Mouse (Mus musculus): ENCODE data around the gene Enkur. TPM values are rescaled to one million over a fixed set of nuclear protein-coding genes. Genes with fewer than 3 reads are reported as not detected.

The Enkur gene
- total and polyA plus RNA-seq, 3 experiments = 0.22 TPM; not detected in 2

DNA sequence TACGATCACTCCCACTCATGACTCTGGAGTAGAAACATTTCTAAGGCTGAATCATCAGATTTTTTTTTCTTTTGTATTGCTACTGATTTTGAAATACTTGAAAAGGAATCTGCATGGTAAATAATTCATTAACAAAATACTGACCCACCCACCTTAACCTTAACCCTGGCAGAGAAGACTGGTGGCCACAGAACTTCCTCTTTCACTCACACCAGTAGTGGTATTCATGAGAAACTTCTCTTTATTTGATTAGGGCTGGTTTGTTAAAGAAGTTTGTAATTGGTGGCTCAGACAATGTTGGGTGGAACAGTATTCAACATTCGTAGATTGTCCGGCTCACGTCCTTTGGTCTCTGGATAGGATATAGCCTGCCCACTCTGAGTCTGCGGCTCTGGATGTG, 26.0 kb downstream of the Enkur start:
- Histone ChIP-seq H3K4me3 (ENCODE audit: low read depth, low read length) (no peak overlapping the region), H3K27me3 (ENCODE audit: insufficient read depth, low read length) (peaks cover 14% of the 10 kb centered on the region), H3K36me3 (replicated peaks) (no peaks in the 10 kb centered on the region), H3K9me3 (replicated peaks) (no peaks in the 10 kb centered on the region), H3K4me1 (ENCODE audit: insufficient read depth, low read depth, low read length) (no peaks in the 10 kb centered on the region)
- ATAC-seq (ENCODE audit: extremely low read depth, insufficient number of reproducible peaks, low FRiP score, poor library complexity, severe bottlenecking) = no peak
- TF ChIP-seq TAL1 (conservative IDR thresholded peaks at IDR 0.05; ENCODE audit: low read depth, low read length) (no peak), GATA1 (IDR thresholded peaks at IDR 0.05; ENCODE audit: borderline replicate concordance, low read length) (no peak), GATA2 (IDR thresholded peaks at IDR 0.05; ENCODE audit: borderline replicate concordance, low read depth, low read length) (no peak), POLR2AphosphoS5 (IDR thresholded peaks at IDR 0.05; ENCODE audit: insufficient replicate concordance, low read depth, low read length) (no peak), CTCF (IDR thresholded peaks at IDR 0.05; ENCODE audit: low read depth, low read length) (no peak)
- no peak for DNase-seq (ENCODE audit: low spot score)

DNA sequence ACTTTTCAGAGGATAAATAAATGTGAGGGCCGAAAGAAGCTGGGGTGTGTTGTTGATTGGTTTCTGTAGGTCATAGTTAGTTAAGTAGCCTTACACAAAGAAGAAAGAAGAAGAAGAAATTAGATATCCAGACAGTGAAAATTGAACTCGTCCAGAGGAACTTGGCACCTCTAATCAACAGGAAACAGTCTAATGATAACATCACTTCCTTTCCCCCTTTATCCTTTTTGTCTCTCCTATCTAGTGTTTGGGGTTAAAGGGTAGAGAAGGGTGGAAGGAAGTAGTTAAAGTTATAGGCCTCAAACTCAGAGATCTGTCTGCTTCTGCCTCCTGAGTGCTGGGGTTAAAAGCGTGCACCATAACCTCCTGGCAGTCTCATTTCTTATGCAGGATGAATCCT, 32.4 kb downstream of the Enkur start:
- ATAC-seq (ENCODE audit: extremely low read depth, insufficient number of reproducible peaks, low FRiP score, poor library complexity, severe bottlenecking) (no peak), DNase-seq (ENCODE audit: low spot score) (no peak)
- no peak for TF ChIP-seq POLR2AphosphoS5 (IDR thresholded peaks at IDR 0.05; ENCODE audit: insufficient replicate concordance, low read depth, low read length)
- no peak for TF ChIP-seq CTCF (IDR thresholded peaks at IDR 0.05; ENCODE audit: low read depth, low read length)
- TF ChIP-seq GATA1 (IDR thresholded peaks at IDR 0.05; ENCODE audit: borderline replicate concordance, low read length) = no peak
- no peak for TF ChIP-seq GATA2 (IDR thresholded peaks at IDR 0.05; ENCODE audit: borderline replicate concordance, low read depth, low read length)
- no peak for TF ChIP-seq TAL1 (conservative IDR thresholded peaks at IDR 0.05; ENCODE audit: low read depth, low read length)
- Histone ChIP-seq H3K27me3 (ENCODE audit: insufficient read depth, low read length) (peaks cover 5% of the 10 kb centered on the region), H3K36me3 (replicated peaks) (no peaks in the 10 kb centered on the region), H3K4me3 (ENCODE audit: low read depth, low read length) (no peak overlapping the region), H3K4me1 (ENCODE audit: insufficient read depth, low read depth, low read length) (no peaks in the 10 kb centered on the region), H3K9me3 (replicated peaks) (no peaks in the 10 kb centered on the region)

DNA sequence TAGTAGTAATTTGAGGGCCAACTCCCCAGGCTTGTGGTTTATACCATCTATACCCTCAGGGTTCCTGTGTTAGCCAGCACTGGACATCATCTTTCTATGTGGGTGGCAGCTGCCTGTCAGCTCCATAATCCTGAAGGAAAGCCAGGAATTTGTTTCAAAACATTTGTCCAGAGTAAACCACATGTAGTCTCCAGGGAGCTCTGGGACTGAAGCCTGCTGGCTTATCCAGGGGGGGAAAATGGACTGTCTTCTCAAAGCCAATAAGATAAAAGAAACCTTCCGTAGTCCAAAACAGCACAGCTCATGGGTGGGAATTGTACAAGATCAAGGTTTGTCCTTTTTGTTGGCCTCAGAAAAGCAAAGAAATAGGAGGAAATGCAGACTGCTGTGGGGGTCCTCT, 37.2 kb downstream of the Enkur start:
- no peak for TF ChIP-seq GATA2 (IDR thresholded peaks at IDR 0.05; ENCODE audit: borderline replicate concordance, low read depth, low read length)
- no peak for TF ChIP-seq GATA1 (IDR thresholded peaks at IDR 0.05; ENCODE audit: borderline replicate concordance, low read length)
- TF ChIP-seq TAL1 (conservative IDR thresholded peaks at IDR 0.05; ENCODE audit: low read depth, low read length) = no peak
- TF ChIP-seq CTCF (IDR thresholded peaks at IDR 0.05; ENCODE audit: low read depth, low read length) = no peak
- TF ChIP-seq POLR2AphosphoS5 (IDR thresholded peaks at IDR 0.05; ENCODE audit: insufficient replicate concordance, low read depth, low read length) = no peak
- DNase-seq (ENCODE audit: low spot score) = no peak
- Histone ChIP-seq H3K4me3 (ENCODE audit: low read depth, low read length) (no peak overlapping the region), H3K27me3 (ENCODE audit: insufficient read depth, low read length) (0 out of 2 replicates have a peak, but pooled peaks cover 2% of the 10 kb centered on the region), H3K9me3 (replicated peaks) (no peaks in the 10 kb centered on the region), H3K36me3 (replicated peaks) (no peaks in the 10 kb centered on the region), H3K4me1 (ENCODE audit: insufficient read depth, low read depth, low read length) (no peaks in the 10 kb centered on the region)
- no peak for ATAC-seq (ENCODE audit: extremely low read depth, insufficient number of reproducible peaks, low FRiP score, poor library complexity, severe bottlenecking)

- no peaks in the 10 kb centered on the region for H3K4me1 ChIP-seq (ENCODE audit: insufficient read depth, low read depth, low read length)
- H3K4me3 ChIP-seq (ENCODE audit: low read depth, low read length) = no peak overlapping the region
- H3K9me3 ChIP-seq (replicated peaks) = no peaks in the 10 kb centered on the region
- H3K27me3 ChIP-seq (ENCODE audit: insufficient read depth, low read length) = 0 out of 2 replicates have a peak, but pooled peaks cover 2% of the 10 kb centered on the region
- TF ChIP-seq CTCF (IDR thresholded peaks at IDR 0.05; ENCODE audit: low read depth, low read length) (no peak), GATA2 (IDR thresholded peaks at IDR 0.05; ENCODE audit: borderline replicate concordance, low read depth, low read length) (no peak), GATA1 (IDR thresholded peaks at IDR 0.05; ENCODE audit: borderline replicate concordance, low read length) (no peak), POLR2AphosphoS5 (IDR thresholded peaks at IDR 0.05; ENCODE audit: insufficient replicate concordance, low read depth, low read length) (no peak), TAL1 (conservative IDR thresholded peaks at IDR 0.05; ENCODE audit: low read depth, low read length) (no peak)
- H3K36me3 ChIP-seq (replicated peaks) = no peaks in the 10 kb centered on the region
- ATAC-seq (ENCODE audit: extremely low read depth, insufficient number of reproducible peaks, low FRiP score, poor library complexity, severe bottlenecking) (no peak), DNase-seq (ENCODE audit: low spot score) (no peak)
These were observed 40.9 kb downstream of the Enkur start for GRCm38 (mm10) chr2:21164296-21164695.

DNA sequence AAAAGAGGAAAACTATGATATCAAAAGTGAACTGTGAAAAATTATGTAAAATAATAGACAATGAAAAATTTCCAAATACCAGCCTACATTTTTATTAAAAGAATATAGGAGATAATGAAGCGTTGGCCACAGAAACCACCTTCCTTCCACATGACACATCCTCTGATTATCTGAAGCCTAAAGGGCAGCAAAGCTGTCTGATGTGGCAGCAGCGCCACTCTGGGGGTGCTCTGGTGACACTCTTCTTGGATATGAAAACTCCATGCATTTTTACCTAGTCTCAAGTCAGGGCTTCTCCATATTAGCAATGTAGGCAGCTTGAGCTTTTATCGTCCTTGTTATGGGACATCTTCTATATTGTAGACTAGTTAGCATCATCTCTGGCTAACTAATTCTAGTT, 51.7 kb downstream of the Enkur start:
- H3K27me3 ChIP-seq (ENCODE audit: insufficient read depth, low read length) = no peaks in the 10 kb centered on the region
- H3K4me1 ChIP-seq (ENCODE audit: insufficient read depth, low read depth, low read length) = no peaks in the 10 kb centered on the region
- H3K9me3 ChIP-seq (replicated peaks) = no peaks in the 10 kb centered on the region
- DNase-seq (ENCODE audit: low spot score) (no peak), ATAC-seq (ENCODE audit: extremely low read depth, insufficient number of reproducible peaks, low FRiP score, poor library complexity, severe bottlenecking) (no peak)
- no peak overlapping the region for H3K4me3 ChIP-seq (ENCODE audit: low read depth, low read length)
- no peaks in the 10 kb centered on the region for H3K36me3 ChIP-seq (replicated peaks)
- TF ChIP-seq GATA2 (IDR thresholded peaks at IDR 0.05; ENCODE audit: borderline replicate concordance, low read depth, low read length) (no peak), POLR2AphosphoS5 (IDR thresholded peaks at IDR 0.05; ENCODE audit: insufficient replicate concordance, low read depth, low read length) (no peak), TAL1 (conservative IDR thresholded peaks at IDR 0.05; ENCODE audit: low read depth, low read length) (no peak)

- Histone ChIP-seq H3K9me3 (replicated peaks) (no peaks in the 10 kb centered on the region), H3K27me3 (ENCODE audit: insufficient read depth, low read length) (no peaks in the 10 kb centered on the region), H3K4me1 (ENCODE audit: insufficient read depth, low read depth, low read length) (no peaks in the 10 kb centered on the region), H3K4me3 (ENCODE audit: low read depth, low read length) (no peak overlapping the region), H3K36me3 (replicated peaks) (no peaks in the 10 kb centered on the region)
- DNase-seq (ENCODE audit: low spot score) (no peak), ATAC-seq (ENCODE audit: extremely low read depth, insufficient number of reproducible peaks, low FRiP score, poor library complexity, severe bottlenecking) (no peak)
- no peak for TF ChIP-seq CTCF (IDR thresholded peaks at IDR 0.05; ENCODE audit: low read depth, low read length)
- TF ChIP-seq POLR2AphosphoS5 (IDR thresholded peaks at IDR 0.05; ENCODE audit: insufficient replicate concordance, low read depth, low read length) = no peak
- no peak for TF ChIP-seq TAL1 (conservative IDR thresholded peaks at IDR 0.05; ENCODE audit: low read depth, low read length)
- TF ChIP-seq GATA1 (IDR thresholded peaks at IDR 0.05; ENCODE audit: borderline replicate concordance, low read length) = no peak
- TF ChIP-seq GATA2 (IDR thresholded peaks at IDR 0.05; ENCODE audit: borderline replicate concordance, low read depth, low read length) = no peak
These were observed 58.0 kb downstream of the Enkur start for GRCm38 (mm10) chr2:21147169-21147568.
